Mouse (Mus musculus) hindbrain, embryonic 15.5 days (tissue): Measurements from ENCODE around the gene Nr2c2. TPM values are rescaled to one million over a fixed set of nuclear protein-coding genes. Genes with fewer than 3 reads are reported as not detected.

Experiments
- ATAC-seq: fragments of 200-750 bp; cut with Nextera tagmentation; 2 replicates; pipeline ENCODE4 v1.8.0; 2017; ENCODE audit warnings: low read depth, moderate number of reproducible peaks, moderate TSS enrichment; ENCODE audit not compliant: low FRiP score
- H3K27ac ChIP-seq: fragments of 300-500 bp; sonication (generic); replicated peaks from 2 replicates; pipeline ENCODE4 v1.5.1; 2015; ENCODE audit warnings: mild to moderate bottlenecking, inconsistent platforms
- H3K27me3 ChIP-seq: fragments of 300-500 bp; sonication (generic); 2 replicates; pipeline ENCODE4 v1.6.1; 2015; ENCODE audit warnings: control low read depth, inconsistent platforms
- H3K36me3 ChIP-seq: fragments of 300-500 bp; sonication (generic); 2 replicates; pipeline ENCODE4 v1.6.1; 2015; ENCODE audit warnings: control low read depth, inconsistent platforms
- H3K4me1 ChIP-seq: fragments of 300-500 bp; sonication (generic); replicated peaks from 2 replicates; pipeline ENCODE4 v1.6.1; 2015; ENCODE audit warnings: control low read depth, inconsistent platforms
- H3K4me2 ChIP-seq: fragments of 300-500 bp; sonication (generic); 2 replicates; pipeline ENCODE4 v1.6.1; 2015; ENCODE audit warnings: moderate library complexity, mild to moderate bottlenecking, inconsistent platforms
- H3K4me3 ChIP-seq: fragments of 300-500 bp; sonication (generic); 2 replicates; pipeline ENCODE4 v1.5.1; 2015; ENCODE audit warnings: mild to moderate bottlenecking, inconsistent platforms
- H3K9ac ChIP-seq: fragments of 300-500 bp; sonication (generic); 2 replicates; pipeline ENCODE4 v1.6.1; 2015; ENCODE audit warnings: inconsistent platforms
- H3K9me3 ChIP-seq: fragments of 300-500 bp; sonication (generic); 2 replicates; pipeline ENCODE4 v1.6.1; 2016; ENCODE audit warnings: control low read depth, inconsistent platforms
- WGBS: fragments of 180-500 bp; shearing (Covaris S2); methylation state at CpG from one replicate; pipeline ENCODE4 v1.1.7; 2015; 5-methylcytosine and 5-hydroxymethylcytosine counted together
- polyA plus RNA-seq: library from polyadenylated mRNA; unstranded; fragments of >200 nt; fragmentation: Nextera tagmentation; extraction: Ambion mirVana; gene quantifications from 2 replicates; pipeline ENCODE4 v1.2.1, GENCODE M21; 2015

The Nr2c2 gene
- polyA plus RNA-seq, 1 experiment from 2014 or later = 39.4 TPM

- Histone ChIP-seq H3K4me2 (peak within 1 kb of the TSS; percentile 86), H3K9ac (peak within 1 kb of the TSS; percentile 67), H3K4me3 (peak within 1 kb of the TSS; percentile 65), H3K36me3 (peaks cover 9% of the 10 kb centered on the region), H3K4me1 (peaks cover 17% of the 10 kb centered on the region), H3K27me3 (no peaks in the 10 kb centered on the region), H3K27ac (peak within 1 kb of the TSS; percentile 86), H3K9me3 (no peaks in the 10 kb centered on the region)
- ATAC-seq = peak; percentile 95
- WGBS = 11% methylated on average over 35 of the region's 35 CpGs
These were observed 123.7 kb downstream of the Nr2c2 start, which contains the start of gene Rbsn for GRCm38 (mm10) chr6:92214773-92215449. Gene Rbsn, minus strand, starts transcription at chr6:92214925.

- Histone ChIP-seq H3K27me3 (no peaks in the 10 kb centered on the region), H3K4me1 (no peaks in the 10 kb centered on the region; the same call in 1 of the 2 replicates), H3K36me3 (no peaks in the 10 kb centered on the region), H3K4me3 (no peak overlapping the region), H3K9me3 (no peaks in the 10 kb centered on the region), H3K27ac (no peak overlapping the region), H3K4me2 (no peak overlapping the region), H3K9ac (no peak overlapping the region)
- 0 out of 2 replicates have a peak, but pooled peaks have one; percentile 55 for ATAC-seq
- 52% methylated on average over 3 of the region's 3 CpGs for WGBS
These were observed 128.3 kb downstream of the Nr2c2 start for GRCm38 (mm10) chr6:92219445-92219844.

GRCm38 (mm10) chr6:92221604-92222003 lies 130.4 kb downstream of the Nr2c2 start:
- Histone ChIP-seq H3K9me3 (no peaks in the 10 kb centered on the region), H3K36me3 (no peaks in the 10 kb centered on the region), H3K4me3 (no peak overlapping the region), H3K27ac (no peak overlapping the region), H3K4me1 (no peaks in the 10 kb centered on the region), H3K9ac (no peak overlapping the region), H3K27me3 (no peaks in the 10 kb centered on the region), H3K4me2 (no peak overlapping the region)
- WGBS = 86% methylated on average over 6 of the region's 6 CpGs
- no peak for ATAC-seq

GRCm38 (mm10) chr6:92222021-92222420 lies 130.8 kb downstream of the Nr2c2 start:
- no peak for ATAC-seq
- H3K36me3 ChIP-seq = no peaks in the 10 kb centered on the region
- no peak overlapping the region for H3K27ac ChIP-seq
- no peaks in the 10 kb centered on the region for H3K9me3 ChIP-seq
- H3K27me3 ChIP-seq = no peaks in the 10 kb centered on the region
- 95% methylated on average over 3 of the region's 3 CpGs for WGBS
- no peak overlapping the region for H3K9ac ChIP-seq
- H3K4me2 ChIP-seq = no peak overlapping the region
- H3K4me3 ChIP-seq = no peak overlapping the region
- H3K4me1 ChIP-seq = no peaks in the 10 kb centered on the region

Other genes with a start within 250 kb of the Nr2c2 start
- 30.5 and 37.9 TPM in 2 replicates for gene Ccdc174, start 213.3 kb upstream of the Nr2c2 start, polyA plus RNA-seq
- gene 4930590J08Rik, start 188.6 kb upstream of the Nr2c2 start, polyA plus RNA-seq = 1.2 and 1.5 TPM in 2 replicates
- 15.3 and 16.0 TPM in 2 replicates for gene Fgd5, start 112.5 kb upstream of the Nr2c2 start, polyA plus RNA-seq
- gene Mrps25, start 92.6 kb downstream of the Nr2c2 start, polyA plus RNA-seq = 70.4 and 71.3 TPM in 2 replicates
- 34.2 and 36.7 TPM in 2 replicates for gene Rbsn, start 123.5 kb downstream of the Nr2c2 start, polyA plus RNA-seq
- gene Trh, start 153.3 kb downstream of the Nr2c2 start, polyA plus RNA-seq = 2.0 and 2.9 TPM in 2 replicates